Mouse (Mus musculus) brain, embryonic 14.5 days (tissue): ENCODE results near the gene Ago4.

Experiments used
- CTCF ChIP-seq: fragments of 200-500 bp; IDR thresholded peaks from 2 replicates; pipeline ENCODE4 v1.5.1; 2012; ENCODE audit warnings: inconsistent platforms, mild to moderate bottlenecking, moderate library complexity, borderline replicate concordance; ENCODE audit not compliant: insufficient read depth, insufficient read length; ENCODE audit errors: extremely low read depth
- POLR2A ChIP-seq: fragments of 200-500 bp; IDR thresholded peaks from 2 replicates; pipeline ENCODE4 v1.6.1; 2012; ENCODE audit warnings: mild to moderate bottlenecking, inconsistent platforms, borderline replicate concordance; ENCODE audit not compliant: poor library complexity, insufficient read depth, insufficient read length, severe bottlenecking; ENCODE audit errors: extremely low read depth

- TF ChIP-seq POLR2A (no peak), CTCF (no peak)
These were observed 51.8 kb downstream of the Ago4 start for GRCm38 (mm10) chr4:126481461-126481860.
